Mouse (Mus musculus) stomach, postnatal 0 days (tissue): ENCODE measurements around the gene Prpsap2. TPM values are rescaled to one million over a fixed set of nuclear protein-coding genes. Genes with fewer than 3 reads are reported as not detected.

Source experiments
- ATAC-seq: fragments of 200-750 bp; cut with Nextera tagmentation; 2 replicates; pipeline ENCODE4 v1.8.0; 2017; ENCODE audit not compliant: low FRiP score, low TSS enrichment
- DNase-seq: peaks from one replicate; pipeline ENCODE4 v3.0.0-alpha.2; 2016; ENCODE audit warnings: low spot score
- H3K27ac ChIP-seq: fragments of 300-500 bp; sonication (generic); replicated peaks from 2 replicates; pipeline ENCODE4 v1.5.1; 2014; ENCODE audit warnings: mild to moderate bottlenecking, control low read depth
- H3K27me3 ChIP-seq: fragments of 300-500 bp; sonication (generic); 2 replicates; pipeline ENCODE4 v1.6.1; 2014; ENCODE audit warnings: low read length; ENCODE audit not compliant: control insufficient read depth, insufficient read depth
- H3K36me3 ChIP-seq: fragments of 300-500 bp; sonication (generic); 2 replicates; pipeline ENCODE4 v1.6.1; 2014; ENCODE audit warnings: low read length, mixed read lengths; ENCODE audit not compliant: control insufficient read depth, insufficient read depth
- H3K4me1 ChIP-seq: fragments of 300-500 bp; sonication (generic); replicated peaks from 2 replicates; pipeline ENCODE4 v1.6.1; 2014; ENCODE audit warnings: antibody characterized with exemption; ENCODE audit not compliant: control insufficient read depth, insufficient read depth
- H3K4me2 ChIP-seq: fragments of 300-500 bp; sonication (generic); replicated peaks from 2 replicates; pipeline ENCODE4 v1.6.1; 2014; ENCODE audit warnings: low read depth, mild to moderate bottlenecking, control low read depth, moderate library complexity
- H3K4me3 ChIP-seq: fragments of 300-500 bp; sonication (generic); 2 replicates; pipeline ENCODE4 v1.5.1; 2014; ENCODE audit warnings: low read depth, low read length, control low read depth
- H3K9ac ChIP-seq: fragments of 300-500 bp; sonication (generic); 2 replicates; pipeline ENCODE4 v1.6.1; 2014; ENCODE audit warnings: mild to moderate bottlenecking, low read length, control low read depth, mixed read lengths
- H3K9me3 ChIP-seq: fragments of 300-500 bp; sonication (generic); 2 replicates; pipeline ENCODE4 v1.6.1; 2016; ENCODE audit warnings: low read length; ENCODE audit not compliant: control insufficient read depth
- CTCF ChIP-seq: IDR thresholded peaks from 2 replicates; pipeline ENCODE4 v1.5.1; 2016; ENCODE audit warnings: antibody characterized with exemption, low read depth, mild to moderate bottlenecking, moderate library complexity
- EP300 ChIP-seq: optimal IDR thresholded peaks from 2 replicates; pipeline ENCODE3; 2016; ENCODE audit warnings: antibody characterized with exemption
- WGBS: fragments of 180-500 bp; shearing (Covaris S2); extraction: QIAGEN DNeasy Blood & Tissue Kit; methylation state at CpG from one replicate; pipeline ENCODE4 v1.1.7; 2014; 5-methylcytosine and 5-hydroxymethylcytosine counted together
- polyA plus RNA-seq: library from polyadenylated mRNA; unstranded; fragments of >200 nt; fragmentation: Nextera tagmentation; extraction: Ambion mirVana; gene quantifications from 2 replicates; pipeline ENCODE4 v1.2.1, GENCODE M21; 2015

Gene Prpsap2
- polyA plus RNA-seq, 1 experiment from 2014 or later = 17.4 TPM

DNA sequence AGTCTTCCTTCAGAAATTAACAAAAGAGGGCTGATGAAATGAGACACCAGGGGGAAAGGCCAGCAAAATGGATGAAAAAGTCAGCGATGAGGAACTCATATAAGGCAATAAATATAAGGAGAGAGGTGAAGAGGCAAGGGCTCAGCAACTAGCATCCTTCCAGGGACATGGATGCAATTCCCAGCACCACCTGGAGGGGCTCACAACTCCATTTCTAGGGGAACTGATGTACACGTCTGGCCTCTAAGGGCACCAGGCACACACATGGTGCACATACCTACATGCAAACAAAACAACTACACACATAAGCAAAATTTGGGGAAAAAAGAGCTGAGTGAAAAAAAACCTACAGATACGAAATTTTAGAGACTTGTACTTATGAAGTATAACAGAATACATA lies 17.4 kb downstream of the Prpsap2 start:
- Histone ChIP-seq H3K4me3 (no peak overlapping the region), H3K9ac (no peak overlapping the region), H3K4me1 (no peaks in the 10 kb centered on the region), H3K36me3 (peaks cover 10% of the 10 kb centered on the region), H3K9me3 (no peaks in the 10 kb centered on the region), H3K27ac (no peak overlapping the region), H3K27me3 (no peaks in the 10 kb centered on the region), H3K4me2 (no peak overlapping the region)
- TF ChIP-seq EP300 (no peak), CTCF (peak; percentile 48)
- WGBS = 74% methylated on average over 3 of the region's 3 CpGs
- DNase-seq (no peak), ATAC-seq (no peak)

DNA sequence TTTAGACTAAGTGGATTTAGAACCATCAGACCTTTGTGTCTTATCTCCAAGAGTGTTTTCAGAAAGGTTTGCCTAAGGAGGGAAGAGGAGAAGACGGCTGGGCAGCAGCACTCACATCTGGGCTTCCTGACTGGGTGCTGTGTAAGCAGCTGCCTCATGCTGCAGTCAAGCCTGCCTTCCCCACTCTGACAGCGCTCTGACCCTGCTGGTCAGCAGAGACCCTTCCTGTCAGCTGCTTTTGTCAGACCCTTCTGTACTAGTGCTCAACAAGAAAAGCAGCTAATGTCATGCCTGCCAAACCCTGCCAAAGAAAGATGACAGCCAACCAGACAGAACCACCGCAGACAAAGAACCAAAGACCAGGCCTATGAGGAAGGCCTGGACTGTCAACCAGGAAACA lies 18.1 kb downstream of the Prpsap2 start:
- TF ChIP-seq CTCF (no peak), EP300 (no peak)
- Histone ChIP-seq H3K27me3 (no peaks in the 10 kb centered on the region), H3K36me3 (peaks cover 10% of the 10 kb centered on the region), H3K9me3 (no peaks in the 10 kb centered on the region), H3K4me1 (no peaks in the 10 kb centered on the region), H3K27ac (no peak overlapping the region), H3K4me3 (no peak overlapping the region), H3K4me2 (no peak overlapping the region), H3K9ac (no peak overlapping the region)
- 74% methylated on average over 3 of the region's 3 CpGs for WGBS
- ATAC-seq = no peak
- DNase-seq = no peak

DNA sequence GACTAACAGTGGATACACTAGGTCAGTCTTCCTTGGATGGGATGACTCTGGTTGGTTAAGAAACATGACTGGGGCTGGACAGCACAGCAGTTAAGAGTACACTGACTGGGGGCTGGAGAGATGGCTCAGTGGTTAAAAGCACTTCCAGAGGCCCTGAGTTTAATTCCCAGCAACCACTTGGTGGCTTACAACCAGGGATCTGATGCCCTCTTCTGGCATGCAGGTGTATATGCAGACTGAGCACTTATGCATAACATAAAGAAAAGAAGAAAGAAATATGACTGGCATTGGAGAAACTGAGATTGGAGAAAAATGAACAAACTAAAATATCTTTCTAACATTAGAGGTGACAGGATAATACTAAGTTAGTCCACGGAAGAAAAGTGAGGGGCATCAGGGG lies 21.4 kb downstream of the Prpsap2 start:
- Histone ChIP-seq H3K9me3 (no peaks in the 10 kb centered on the region), H3K27ac (no peak overlapping the region), H3K4me3 (no peak overlapping the region), H3K9ac (no peak overlapping the region), H3K4me1 (no peaks in the 10 kb centered on the region), H3K36me3 (peaks cover 14% of the 10 kb centered on the region; the same call in 1 of the 2 replicates), H3K4me2 (no peak overlapping the region), H3K27me3 (no peaks in the 10 kb centered on the region)
- TF ChIP-seq CTCF (peak; percentile 22), EP300 (no peak)
- ATAC-seq = no peak
- DNase-seq = no peak
- 96% methylated on average over 1 of the region's 1 CpGs for WGBS

DNA sequence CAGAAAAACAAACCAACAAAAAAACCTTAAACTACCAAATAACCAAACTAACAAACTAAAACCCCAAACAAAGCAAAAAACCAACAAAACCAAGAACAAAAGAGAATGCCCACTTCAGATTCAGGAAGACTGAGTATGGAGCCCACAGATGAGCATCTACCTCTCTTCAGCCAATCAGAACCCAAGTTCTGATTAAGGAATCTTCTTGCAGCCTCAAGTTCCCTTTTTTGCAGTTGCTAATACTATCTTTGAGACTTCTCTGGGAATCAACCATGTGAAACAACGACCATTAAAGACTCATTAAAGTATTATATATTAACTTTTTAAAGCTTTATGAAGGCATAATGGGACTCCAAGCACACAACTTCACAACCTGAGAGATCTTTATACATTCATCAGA lies 24.6 kb downstream of the Prpsap2 start:
- H3K4me1 ChIP-seq = no peaks in the 10 kb centered on the region
- H3K9me3 ChIP-seq = no peaks in the 10 kb centered on the region
- H3K36me3 ChIP-seq = peaks cover 14% of the 10 kb centered on the region; the same call in 1 of the 2 replicates
- no peak for DNase-seq
- no peak overlapping the region for H3K4me3 ChIP-seq
- H3K9ac ChIP-seq = no peak overlapping the region
- 93% methylated on average over 1 of the region's 1 CpGs for WGBS
- no peak for TF ChIP-seq CTCF
- no peak for TF ChIP-seq EP300
- ATAC-seq = no peak
- no peaks in the 10 kb centered on the region for H3K27me3 ChIP-seq
- H3K4me2 ChIP-seq = no peak overlapping the region
- no peak overlapping the region for H3K27ac ChIP-seq

DNA sequence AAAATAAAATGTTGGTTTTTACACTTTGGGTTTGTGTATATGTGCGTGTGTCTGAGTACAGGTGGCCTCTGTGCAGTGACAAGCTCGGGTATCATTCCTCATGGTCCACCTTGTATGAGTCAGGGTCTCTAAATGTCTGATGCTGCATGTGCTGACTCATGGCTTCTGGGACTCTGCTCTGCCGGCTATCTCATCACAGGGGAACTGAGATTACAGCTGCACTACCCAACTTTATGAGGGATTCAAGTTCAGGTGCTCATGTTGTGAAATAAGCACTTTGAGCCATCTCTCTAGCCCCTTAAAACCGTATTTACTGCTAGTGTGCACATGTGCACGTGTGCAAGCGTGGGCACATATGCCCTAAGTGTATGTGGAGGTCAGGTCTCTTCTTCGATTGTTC lies 29.2 kb downstream of the Prpsap2 start:
- Histone ChIP-seq H3K4me1 (no peaks in the 10 kb centered on the region), H3K9me3 (no peaks in the 10 kb centered on the region), H3K9ac (no peak overlapping the region), H3K4me3 (no peak overlapping the region), H3K36me3 (peaks cover 7% of the 10 kb centered on the region; the same call in 1 of the 2 replicates), H3K27me3 (no peaks in the 10 kb centered on the region), H3K27ac (no peak overlapping the region), H3K4me2 (no peak overlapping the region)
- 88% methylated on average over 7 of the region's 7 CpGs for WGBS
- DNase-seq = no peak
- no peak for ATAC-seq
- no peak for TF ChIP-seq CTCF
- TF ChIP-seq EP300 = no peak

- WGBS = 47% methylated on average over 2 of the region's 2 CpGs
- no peaks in the 10 kb centered on the region for H3K27me3 ChIP-seq
- ATAC-seq (no peak), DNase-seq (no peak)
- H3K9me3 ChIP-seq = no peaks in the 10 kb centered on the region
- H3K4me3 ChIP-seq = no peak overlapping the region
- no peak overlapping the region for H3K9ac ChIP-seq
- no peaks in the 10 kb centered on the region for H3K4me1 ChIP-seq
- TF ChIP-seq CTCF (no peak), EP300 (no peak)
- H3K36me3 ChIP-seq = no peaks in the 10 kb centered on the region; the same call in 1 of the 2 replicates
- no peak overlapping the region for H3K4me2 ChIP-seq
- H3K27ac ChIP-seq = 0 out of 2 replicates have a peak overlapping the region, but pooled peaks have one; percentile 6
These were observed 33.9 kb downstream of the Prpsap2 start for GRCm38 (mm10) chr11:61728037-61728436.
